Mouse (Mus musculus) limb, embryonic 13.5 days (tissue): ENCODE measurements around the gene Skp2. TPM values are rescaled to one million over a fixed set of nuclear protein-coding genes. Genes with fewer than 3 reads are reported as not detected.

ENCODE experiments used
- ATAC-seq: fragments of 200-750 bp; cut with Nextera tagmentation; 2 replicates; pipeline ENCODE4 v1.8.0; 2017; ENCODE audit warnings: low read depth, moderate number of reproducible peaks, moderate TSS enrichment; ENCODE audit not compliant: low FRiP score
- H3K27ac ChIP-seq: fragments of 300-500 bp; sonication (generic); 2 replicates; pipeline ENCODE4 v1.5.1; 2015; ENCODE audit warnings: inconsistent platforms, mild to moderate bottlenecking, moderate library complexity
- H3K27me3 ChIP-seq: fragments of 300-500 bp; sonication (generic); 2 replicates; pipeline ENCODE4 v1.6.1; 2015; ENCODE audit warnings: mild to moderate bottlenecking, inconsistent platforms
- H3K36me3 ChIP-seq: fragments of 300-500 bp; sonication (generic); 2 replicates; pipeline ENCODE4 v1.6.1; 2015; ENCODE audit warnings: inconsistent platforms, mild to moderate bottlenecking, moderate library complexity
- H3K4me1 ChIP-seq: fragments of 300-500 bp; sonication (generic); 2 replicates; pipeline ENCODE4 v1.6.1; 2015; ENCODE audit warnings: inconsistent platforms
- H3K4me2 ChIP-seq: fragments of 300-500 bp; sonication (generic); replicated peaks from 2 replicates; pipeline ENCODE4 v1.6.1; 2015; ENCODE audit warnings: inconsistent platforms, mild to moderate bottlenecking, moderate library complexity
- H3K4me3 ChIP-seq: fragments of 300-500 bp; sonication (generic); 2 replicates; pipeline ENCODE4 v1.5.1; 2015; ENCODE audit warnings: moderate library complexity, mild to moderate bottlenecking, inconsistent platforms
- H3K9ac ChIP-seq: fragments of 300-500 bp; sonication (generic); 2 replicates; pipeline ENCODE4 v1.6.1; 2015; ENCODE audit warnings: mild to moderate bottlenecking, inconsistent platforms
- H3K9me3 ChIP-seq: fragments of 300-500 bp; sonication (generic); 2 replicates; pipeline ENCODE4 v1.6.1; 2016; ENCODE audit warnings: inconsistent platforms
- WGBS: fragments of 180-500 bp; shearing (Covaris S2); methylation state at CpG from one replicate; pipeline ENCODE4 v1.1.7; 2015; 5-methylcytosine and 5-hydroxymethylcytosine counted together
- polyA plus RNA-seq: library from polyadenylated mRNA; unstranded; fragments of >200 nt; fragmentation: Nextera tagmentation; extraction: Ambion mirVana; gene quantifications from 2 replicates; pipeline ENCODE4 v1.2.1, GENCODE M21; 2015

Gene Skp2
- polyA plus RNA-seq, 1 experiment from 2014 or later = 107 TPM

DNA sequence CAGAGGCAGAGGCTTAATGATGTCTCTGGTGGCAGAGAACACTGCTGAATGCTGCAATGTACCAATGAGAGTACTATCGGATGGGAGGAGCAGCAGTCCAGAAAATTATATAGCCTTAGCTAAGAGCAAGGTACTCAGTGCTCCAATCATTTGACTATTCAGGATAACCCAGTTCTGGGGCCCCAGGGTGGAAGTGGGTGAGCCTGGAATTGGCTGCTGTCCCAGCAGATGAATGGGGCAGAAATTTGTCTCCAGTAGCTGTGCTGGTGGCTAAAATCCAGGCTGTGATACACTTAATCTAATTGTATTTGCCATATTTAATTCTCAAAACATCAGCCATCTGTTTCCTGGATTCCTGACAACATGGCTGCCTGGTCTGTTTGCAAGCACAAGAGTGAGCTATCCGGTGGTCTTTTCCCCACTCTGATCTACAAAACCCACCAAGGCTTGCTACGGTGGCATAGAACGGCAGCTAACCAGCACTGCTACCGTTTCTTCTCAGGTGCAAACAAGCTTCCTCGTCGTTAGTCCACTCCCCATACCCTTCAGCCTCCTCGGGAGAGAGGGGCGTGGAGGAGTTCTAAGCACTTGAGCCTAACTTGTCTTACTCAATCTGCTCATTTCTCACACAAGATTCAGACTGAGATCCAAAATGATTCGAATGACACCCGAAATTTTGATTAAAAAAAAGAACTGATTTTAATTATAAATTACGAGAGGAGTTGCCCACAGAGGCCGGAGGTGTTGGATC lies 22.4 kb downstream of the Skp2 start:
- Histone ChIP-seq H3K9me3 (no peaks in the 10 kb centered on the region; the same call in 1 of the 2 replicates), H3K4me3 (no peak overlapping the region), H3K4me2 (no peak overlapping the region), H3K4me1 (peaks cover 17% of the 10 kb centered on the region), H3K27ac (no peak overlapping the region), H3K36me3 (peaks cover 78% of the 10 kb centered on the region), H3K9ac (no peak overlapping the region), H3K27me3 (no peaks in the 10 kb centered on the region)
- ATAC-seq = no peak
- WGBS = 80% methylated on average over 13 of the region's 13 CpGs

DNA sequence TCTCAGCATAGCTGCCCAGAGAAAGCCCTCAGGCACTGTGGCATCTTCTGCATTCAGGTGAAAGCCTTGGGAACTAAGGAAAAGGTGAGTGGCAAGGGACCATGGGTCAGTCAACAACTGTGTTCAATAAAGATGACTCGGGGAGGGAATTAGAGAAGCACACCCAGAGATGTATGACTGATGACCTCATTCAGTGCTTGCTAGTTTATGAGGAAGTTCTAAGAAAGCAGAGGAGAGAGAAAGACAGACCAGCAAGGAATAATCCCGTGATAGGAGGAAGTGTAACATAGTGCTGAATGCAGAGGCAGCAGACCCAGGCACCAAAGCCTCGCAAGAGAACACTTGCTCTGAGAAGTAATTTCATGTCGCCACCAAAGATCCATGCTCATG lies 23.7 kb downstream of the Skp2 start:
- Histone ChIP-seq H3K27ac (peak overlapping the region; percentile 63; the same call in 1 of the 2 replicates), H3K9me3 (no peaks in the 10 kb centered on the region; the same call in 1 of the 2 replicates), H3K4me1 (peaks cover 13% of the 10 kb centered on the region), H3K9ac (no peak overlapping the region), H3K4me3 (no peak overlapping the region), H3K27me3 (no peaks in the 10 kb centered on the region), H3K4me2 (0 out of 2 replicates have a peak overlapping the region, but pooled peaks have one; percentile 19), H3K36me3 (peaks cover 78% of the 10 kb centered on the region)
- 70% methylated on average over 4 of the region's 4 CpGs for WGBS
- no peak for ATAC-seq

DNA sequence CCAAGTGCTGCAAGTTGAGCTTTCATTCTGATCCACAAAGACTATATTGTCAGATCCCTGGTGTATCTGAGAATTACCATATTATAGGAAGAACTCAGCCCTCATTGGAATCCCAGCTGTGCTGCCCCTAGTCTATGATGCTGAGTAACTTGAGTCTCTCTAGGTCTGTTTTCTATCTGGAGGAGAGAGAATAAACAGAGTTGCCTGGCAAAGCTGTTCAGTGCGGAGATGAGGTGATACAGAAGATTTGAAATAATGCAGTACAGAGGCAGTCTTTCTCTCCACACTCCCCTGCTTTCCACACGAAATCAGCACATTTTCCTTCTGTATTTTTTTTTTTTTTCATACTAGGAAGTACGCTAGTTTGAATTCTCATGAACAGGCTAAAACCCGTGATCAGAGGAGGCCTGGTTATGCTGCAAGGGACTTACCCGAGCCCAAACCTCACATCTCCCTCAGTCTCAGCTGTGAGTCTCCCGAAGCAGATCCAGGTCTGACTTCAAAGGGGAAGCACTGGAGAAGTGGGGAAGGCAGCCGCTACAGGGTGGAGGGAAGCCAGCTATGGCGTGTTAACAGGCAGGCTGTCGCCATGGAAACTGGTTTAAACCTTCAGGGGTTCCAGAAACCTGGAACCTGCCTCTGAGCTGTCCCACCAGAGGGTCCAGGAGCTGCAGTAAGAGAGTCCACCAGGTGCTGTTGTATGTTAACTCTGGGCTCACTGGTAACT lies 24.3 kb downstream of the Skp2 start:
- H3K4me2 ChIP-seq = peak overlapping the region; percentile 19; the same call in 1 of the 2 replicates
- H3K4me1 ChIP-seq = peaks cover 13% of the 10 kb centered on the region
- no peaks in the 10 kb centered on the region for H3K9me3 ChIP-seq
- WGBS = 53% methylated on average over 9 of the region's 9 CpGs
- peak; percentile 41; the same call in 1 of the 2 replicates for ATAC-seq
- peak overlapping the region; percentile 63; the same call in 1 of the 2 replicates for H3K27ac ChIP-seq
- H3K9ac ChIP-seq = no peak overlapping the region
- H3K4me3 ChIP-seq = no peak overlapping the region
- peaks cover 76% of the 10 kb centered on the region for H3K36me3 ChIP-seq
- no peaks in the 10 kb centered on the region for H3K27me3 ChIP-seq

DNA sequence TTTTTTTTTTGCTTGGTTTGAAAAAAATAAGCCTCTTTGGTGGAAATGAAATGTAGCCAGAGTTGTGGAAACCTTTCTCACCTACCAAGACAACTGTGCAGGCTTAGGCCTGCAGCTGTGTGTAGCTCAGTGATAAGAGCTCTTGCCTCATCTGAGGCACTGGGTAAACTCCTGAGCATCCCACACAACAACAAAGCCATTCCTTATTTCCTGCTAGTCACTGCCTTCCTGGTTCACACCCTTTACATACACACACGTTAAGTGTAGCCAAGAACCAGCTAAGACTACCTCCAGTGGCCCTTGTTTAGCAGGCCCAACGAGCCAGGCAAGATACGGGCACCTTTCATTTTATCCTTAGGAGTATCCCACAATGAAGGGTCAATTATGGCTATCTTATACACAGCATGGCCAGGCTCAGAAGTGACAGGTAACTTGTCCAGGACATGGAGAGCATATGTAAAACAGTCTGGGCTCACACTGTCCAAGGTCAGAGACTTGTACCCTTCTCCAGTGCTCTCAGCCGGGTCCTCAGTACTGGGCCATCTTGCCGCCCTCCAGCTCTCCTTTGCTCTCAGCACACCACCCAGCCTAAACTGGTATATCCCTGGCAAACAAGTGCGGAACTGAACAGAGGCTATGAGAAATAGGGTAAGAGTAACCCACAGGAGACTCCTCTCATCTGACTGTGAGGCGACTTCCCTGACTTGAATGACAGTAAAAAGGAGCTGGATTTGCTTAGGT lies 28.0 kb downstream of the Skp2 start:
- H3K4me1 ChIP-seq = no peaks in the 10 kb centered on the region
- peaks cover 85% of the 10 kb centered on the region for H3K36me3 ChIP-seq
- ATAC-seq = no peak
- 88% methylated on average over 7 of the region's 7 CpGs for WGBS
- no peak overlapping the region for H3K9ac ChIP-seq
- no peak overlapping the region for H3K4me3 ChIP-seq
- H3K27ac ChIP-seq = no peak overlapping the region
- H3K4me2 ChIP-seq = no peak overlapping the region
- no peaks in the 10 kb centered on the region for H3K9me3 ChIP-seq
- no peaks in the 10 kb centered on the region for H3K27me3 ChIP-seq

DNA sequence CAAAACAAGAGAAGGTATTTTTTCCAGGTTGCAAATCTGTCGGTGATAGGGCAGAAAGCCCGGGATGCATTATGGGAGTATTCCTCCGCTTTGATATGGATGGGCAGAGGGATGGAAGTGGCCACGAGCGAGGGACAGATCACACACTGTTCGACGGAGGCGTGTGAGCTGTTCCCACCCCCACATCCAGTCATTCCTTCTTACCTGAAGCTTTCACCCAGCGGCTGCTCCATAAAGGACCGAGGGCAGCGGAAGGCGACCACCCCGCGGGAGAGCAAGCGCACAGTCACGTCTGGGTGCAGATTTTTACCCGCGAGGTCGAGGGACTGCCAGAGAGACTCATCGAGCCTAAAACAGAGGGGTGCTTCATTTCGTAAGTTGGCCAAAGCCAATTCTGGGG lies 30.4 kb downstream of the Skp2 start:
- H3K4me1 ChIP-seq = no peaks in the 10 kb centered on the region
- no peak overlapping the region for H3K9ac ChIP-seq
- H3K27ac ChIP-seq = no peak overlapping the region
- no peak overlapping the region for H3K4me3 ChIP-seq
- no peaks in the 10 kb centered on the region for H3K9me3 ChIP-seq
- no peak for ATAC-seq
- H3K36me3 ChIP-seq = peaks cover 88% of the 10 kb centered on the region
- H3K27me3 ChIP-seq = no peaks in the 10 kb centered on the region
- WGBS = 93% methylated on average over 21 of the region's 21 CpGs
- H3K4me2 ChIP-seq = no peak overlapping the region

DNA sequence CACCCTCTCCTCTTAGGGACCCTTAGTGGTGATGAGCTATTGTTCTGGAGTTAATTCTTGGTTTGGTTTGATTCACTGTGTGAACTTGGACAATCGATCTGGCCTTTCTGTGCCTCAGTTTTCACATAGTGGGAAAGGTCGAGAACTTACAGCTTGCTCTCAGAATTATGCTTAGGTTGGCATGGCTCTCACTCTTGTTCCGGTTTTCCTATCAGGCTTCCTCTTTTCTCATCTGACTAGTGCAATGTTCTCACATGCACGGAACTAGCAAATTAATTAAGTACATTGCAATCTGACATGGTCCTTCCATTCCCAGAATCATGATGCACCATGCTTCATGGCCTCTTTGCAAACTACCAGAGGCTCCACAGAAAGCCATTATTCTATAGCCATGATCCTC lies 32.2 kb downstream of the Skp2 start:
- WGBS = 89% methylated on average over 4 of the region's 4 CpGs
- peaks cover 90% of the 10 kb centered on the region for H3K36me3 ChIP-seq
- H3K27ac ChIP-seq = no peak overlapping the region
- H3K9ac ChIP-seq = no peak overlapping the region
- H3K4me1 ChIP-seq = no peaks in the 10 kb centered on the region
- H3K4me2 ChIP-seq = no peak overlapping the region
- no peak overlapping the region for H3K4me3 ChIP-seq
- H3K27me3 ChIP-seq = no peaks in the 10 kb centered on the region
- H3K9me3 ChIP-seq = no peaks in the 10 kb centered on the region
- no peak for ATAC-seq

DNA sequence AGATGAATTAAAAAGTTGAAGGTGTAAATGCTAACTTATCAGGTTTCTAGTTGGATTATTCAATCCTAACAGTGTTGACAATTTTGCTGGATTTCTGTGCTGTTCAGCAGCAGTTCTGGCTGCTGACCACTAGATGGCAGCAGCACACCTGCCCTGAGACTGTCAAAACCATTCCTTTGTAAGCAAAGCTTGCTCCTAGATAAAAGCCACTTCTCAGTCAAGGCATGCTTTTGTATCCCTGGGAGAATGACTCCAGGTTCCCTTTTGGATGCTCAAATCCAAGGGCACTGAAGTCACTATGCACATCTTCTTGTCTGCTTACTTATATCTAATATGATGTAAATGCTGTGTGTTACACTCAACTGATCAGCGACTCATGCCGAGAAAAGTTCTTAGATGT lies 35.1 kb downstream of the Skp2 start:
- no peaks in the 10 kb centered on the region for H3K27me3 ChIP-seq
- H3K4me1 ChIP-seq = no peaks in the 10 kb centered on the region
- ATAC-seq = no peak
- no peak overlapping the region for H3K4me2 ChIP-seq
- H3K9ac ChIP-seq = no peak overlapping the region
- peaks cover 96% of the 10 kb centered on the region for H3K36me3 ChIP-seq
- no peaks in the 10 kb centered on the region for H3K9me3 ChIP-seq
- no peak overlapping the region for H3K4me3 ChIP-seq
- no peak overlapping the region for H3K27ac ChIP-seq
- 96% methylated on average over 2 of the region's 2 CpGs for WGBS

DNA sequence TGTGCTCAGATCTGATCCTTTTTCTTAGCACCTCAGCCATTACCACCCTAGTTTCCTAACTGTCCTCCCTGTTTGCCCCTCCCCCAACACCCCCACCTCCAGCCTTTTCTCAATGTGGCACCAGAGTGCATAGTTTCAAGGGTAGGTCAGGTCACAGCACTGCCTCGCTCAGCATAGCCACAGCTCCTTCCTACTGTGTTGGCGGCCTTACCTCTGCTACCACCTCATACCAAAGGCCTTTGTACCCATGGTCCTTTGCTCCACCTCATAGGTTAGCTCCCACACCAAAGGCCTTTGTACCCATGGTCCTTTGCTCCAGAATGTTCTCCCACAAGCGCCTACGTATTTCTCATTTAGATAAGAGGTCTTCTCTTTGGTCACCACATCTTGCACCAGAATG lies 36.4 kb downstream of the Skp2 start:
- no peak overlapping the region for H3K4me3 ChIP-seq
- 90% methylated on average over 4 of the region's 4 CpGs for WGBS

DNA sequence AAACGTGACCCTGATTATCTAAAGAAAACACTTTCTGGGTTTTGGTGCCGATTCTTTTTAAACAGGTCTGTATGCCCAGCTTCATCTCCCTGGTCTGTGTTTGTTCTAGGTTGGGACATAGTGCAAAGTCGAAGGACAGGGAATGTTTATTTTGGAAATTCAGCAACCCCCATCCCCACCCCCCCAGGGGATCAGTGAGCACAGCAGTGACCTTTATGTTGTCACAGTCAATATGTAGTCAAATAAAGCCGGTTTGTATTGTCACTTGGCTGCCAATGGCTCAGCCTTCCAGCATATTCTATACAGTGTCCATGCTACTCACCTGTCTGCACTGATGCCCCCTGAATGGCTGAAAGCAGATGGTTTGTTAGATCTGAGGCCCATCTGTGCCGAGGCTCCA lies 40.6 kb downstream of the Skp2 start:
- H3K9me3 ChIP-seq = no peaks in the 10 kb centered on the region
- 81% methylated on average over 5 of the region's 5 CpGs for WGBS
- ATAC-seq = no peak
- no peak overlapping the region for H3K9ac ChIP-seq
- H3K36me3 ChIP-seq = peaks cover 85% of the 10 kb centered on the region
- no peaks in the 10 kb centered on the region for H3K27me3 ChIP-seq
- no peaks in the 10 kb centered on the region for H3K4me1 ChIP-seq
- no peak overlapping the region for H3K4me3 ChIP-seq
- no peak overlapping the region for H3K4me2 ChIP-seq
- H3K27ac ChIP-seq = no peak overlapping the region

More for the DNA sequence above, 36.4 kb downstream of the Skp2 start:
- Histone ChIP-seq H3K9me3 (no peaks in the 10 kb centered on the region), H3K4me1 (no peaks in the 10 kb centered on the region), H3K4me2 (no peak overlapping the region), H3K27me3 (no peaks in the 10 kb centered on the region), H3K36me3 (peaks cover 96% of the 10 kb centered on the region), H3K9ac (no peak overlapping the region), H3K27ac (no peak overlapping the region)
- ATAC-seq = no peak

DNA sequence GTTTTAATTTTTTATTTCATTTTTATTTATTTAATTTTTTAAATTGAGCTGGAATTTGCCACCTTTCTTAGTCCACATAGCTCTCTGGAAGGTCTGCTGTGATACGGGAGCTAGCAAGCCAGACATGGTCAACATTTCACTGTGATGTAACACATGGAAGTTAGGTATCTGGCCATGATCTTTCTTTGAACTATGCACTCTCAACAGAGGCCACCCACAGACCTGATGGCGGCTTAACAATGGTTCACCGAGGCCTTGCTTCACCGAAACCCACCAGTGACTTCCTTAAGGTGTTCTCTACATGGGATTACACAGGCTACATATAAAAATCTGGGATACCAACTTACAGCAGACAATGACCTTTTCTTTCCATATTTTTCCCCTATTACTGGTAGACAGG lies 41.1 kb downstream of the Skp2 start:
- Histone ChIP-seq H3K27me3 (no peaks in the 10 kb centered on the region), H3K36me3 (peaks cover 80% of the 10 kb centered on the region), H3K4me1 (no peaks in the 10 kb centered on the region), H3K9me3 (no peaks in the 10 kb centered on the region), H3K9ac (no peak overlapping the region), H3K4me2 (no peak overlapping the region), H3K27ac (no peak overlapping the region), H3K4me3 (no peak overlapping the region)
- no peak for ATAC-seq
- 83% methylated on average over 4 of the region's 4 CpGs for WGBS

DNA sequence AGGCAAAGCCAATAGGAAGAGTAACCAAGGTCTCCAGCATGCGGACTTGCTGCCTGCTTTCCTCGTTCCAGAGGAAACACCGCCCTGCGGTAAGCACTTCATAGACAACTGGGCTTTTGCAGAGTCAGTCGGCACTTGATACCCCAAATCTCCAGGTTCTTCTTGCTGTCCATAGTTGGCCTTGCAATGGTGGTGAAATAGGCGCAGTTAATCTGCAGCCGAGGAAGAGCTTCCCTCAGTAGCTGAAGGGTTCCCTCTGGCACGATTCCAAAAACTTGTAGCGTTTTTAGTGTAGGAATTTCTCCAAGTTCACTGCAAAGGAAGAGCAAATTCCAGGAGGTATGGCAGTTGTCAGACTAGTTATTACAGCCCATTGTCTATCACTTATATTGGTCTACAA lies 41.7 kb downstream of the Skp2 start:
- WGBS = 78% methylated on average over 9 of the region's 9 CpGs
- H3K4me2 ChIP-seq = no peak overlapping the region
- H3K36me3 ChIP-seq = peaks cover 74% of the 10 kb centered on the region
- ATAC-seq = no peak
- H3K4me3 ChIP-seq = no peak overlapping the region
- no peaks in the 10 kb centered on the region for H3K4me1 ChIP-seq
- H3K9ac ChIP-seq = no peak overlapping the region
- no peaks in the 10 kb centered on the region for H3K9me3 ChIP-seq
- no peaks in the 10 kb centered on the region for H3K27me3 ChIP-seq
- H3K27ac ChIP-seq = no peak overlapping the region

DNA sequence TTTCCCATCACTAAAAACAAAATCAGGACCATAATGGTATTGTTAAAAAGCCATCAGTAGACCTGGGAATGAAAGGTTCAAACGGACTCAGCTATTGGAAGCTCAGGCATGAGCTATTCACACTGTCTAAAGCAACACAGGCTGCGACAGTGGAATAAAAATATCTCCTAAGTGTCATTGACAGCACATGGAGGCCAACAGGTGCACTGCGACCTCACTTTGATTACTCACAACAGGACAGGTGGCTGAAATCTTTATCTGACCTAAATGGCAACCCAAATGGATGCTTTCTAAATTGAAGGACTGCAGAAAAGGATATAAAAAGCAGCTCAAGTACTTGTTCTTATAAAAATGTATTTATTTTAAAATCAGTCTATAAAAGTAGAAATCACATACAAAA lies 43.6 kb downstream of the Skp2 start:
- WGBS = 83% methylated on average over 3 of the region's 3 CpGs
- no peak overlapping the region for H3K4me2 ChIP-seq
- no peak for ATAC-seq
- no peak overlapping the region for H3K4me3 ChIP-seq
- H3K27ac ChIP-seq = no peak overlapping the region
- H3K4me1 ChIP-seq = no peaks in the 10 kb centered on the region
- no peaks in the 10 kb centered on the region for H3K27me3 ChIP-seq
- H3K9ac ChIP-seq = no peak overlapping the region
- peaks cover 70% of the 10 kb centered on the region for H3K36me3 ChIP-seq
- no peaks in the 10 kb centered on the region for H3K9me3 ChIP-seq
